In genomic region chr2:25263623-25264285, GRCm38 (mm10) we compare ENCODE assay signal across 8 mouse cellular contexts. TPM values are rescaled to one million over a fixed set of nuclear protein-coding genes. Genes with fewer than 3 reads are reported as not detected.
DNase-seq lines count a peak whose midpoint lies in the region; ATAC-seq and TF ChIP-seq lines count a peak whose summit lies in the region.

No protein-coding gene starts in this region.

- peaks cover 9% of the 10 kb centered on the region; the same call in 1 of the 2 replicates for H3K79me2 ChIP-seq in liver, adult 2 months (ENCODE audit: control insufficient read depth, insufficient read depth, low read length)

- TF ChIP-seq POLR2A in liver, adult 2 months (IDR thresholded peaks at IDR 0.05; ENCODE audit: extremely low read depth, insufficient read depth, low read length), result no peak
- no peak for TF ChIP-seq POLR2A in cortical plate, adult 2 months (IDR thresholded peaks at IDR 0.05; ENCODE audit: extremely low read depth, insufficient read depth, low read length)

- TF ChIP-seq CTCF in liver, adult 2 months (IDR thresholded peaks at IDR 0.05; ENCODE audit: low read depth, low read length), result no peak
- no peak for TF ChIP-seq CTCF in cortical plate, adult 2 months (IDR thresholded peaks at IDR 0.05; ENCODE audit: extremely low read depth, insufficient read depth, low read length)
- TF ChIP-seq CTCF in midbrain, postnatal 0 days (IDR thresholded peaks at IDR 0.05), result no peak

- no peak for DNase-seq in liver, adult 2 months (ENCODE audit: extremely low read depth, low read depth, low spot score)
- no peak for DNase-seq in liver
- no peak for DNase-seq in midbrain, postnatal 0 days (ENCODE audit: low spot score)
- no peak for DNase-seq in right cerebral cortex, adult 18-20 months
- no peak for DNase-seq in embryo, embryonic 9.5 days (ENCODE audit: extremely low spot score)

- 47% methylated on average over 12 of the region's 12 CpGs for WGBS in liver, adult 2 months
- WGBS in hindbrain, embryonic 15.5 days, result 21% methylated on average over 12 of the region's 12 CpGs
- 23% methylated on average over 12 of the region's 12 CpGs for WGBS in midbrain, postnatal 0 days

- H3K9ac ChIP-seq in liver, adult 2 months (ENCODE audit: low read depth, low read length), result peak overlapping the region; percentile 78; the same call in 1 of the 2 replicates
- H3K9ac ChIP-seq in hindbrain, embryonic 15.5 days, result peak overlapping the region; percentile 64
- peak overlapping the region; percentile 65 for H3K9ac ChIP-seq in midbrain, postnatal 0 days (replicated peaks; ENCODE audit: low read length, poor library complexity, severe bottlenecking)

- H3K4me1 ChIP-seq in liver, adult 2 months (ENCODE audit: control insufficient read depth, insufficient read depth, low read length), result peaks cover 17% of the 10 kb centered on the region
- peaks cover 7% of the 10 kb centered on the region for H3K4me1 ChIP-seq in cortical plate, adult 2 months (ENCODE audit: control insufficient read depth, insufficient read depth, low read length)
- H3K4me1 ChIP-seq in hindbrain, embryonic 15.5 days (replicated peaks), result peaks cover 53% of the 10 kb centered on the region
- peaks cover 37% of the 10 kb centered on the region for H3K4me1 ChIP-seq in midbrain, postnatal 0 days (ENCODE audit: insufficient read depth, low read length)

- no peak overlapping the region for H3K27ac ChIP-seq in liver, adult 2 months (replicated peaks; ENCODE audit: insufficient read depth, low read depth, low read length)
- peak overlapping the region; percentile 88 for H3K27ac ChIP-seq in cortical plate, adult 2 months (ENCODE audit: insufficient read depth, low read length)
- H3K27ac ChIP-seq in hindbrain, embryonic 15.5 days (replicated peaks), result peak overlapping the region; percentile 80; the same call in 1 of the 2 replicates
- no peak overlapping the region for H3K27ac ChIP-seq in midbrain, postnatal 0 days (ENCODE audit: low read depth, low read length)

- peak overlapping the region; percentile 94 for H3K4me2 ChIP-seq in hindbrain, embryonic 15.5 days
- peak overlapping the region; percentile 100 for H3K4me2 ChIP-seq in midbrain, postnatal 0 days (ENCODE audit: low read depth, low read length, poor library complexity, severe bottlenecking)

- no peaks in the 10 kb centered on the region for H3K9me3 ChIP-seq in hindbrain, embryonic 15.5 days
- H3K9me3 ChIP-seq in midbrain, postnatal 0 days (ENCODE audit: low read length), result no peaks in the 10 kb centered on the region

- H3K27me3 ChIP-seq in liver, adult 2 months (ENCODE audit: control insufficient read depth, insufficient read depth, low read length), result no peaks in the 10 kb centered on the region
- H3K27me3 ChIP-seq in hindbrain, embryonic 15.5 days, result no peaks in the 10 kb centered on the region
- H3K27me3 ChIP-seq in midbrain, postnatal 0 days (ENCODE audit: insufficient read depth, low read length), result peaks cover 3% of the 10 kb centered on the region; the same call in 1 of the 2 replicates

- ATAC-seq in hindbrain, embryonic 15.5 days (ENCODE audit: low FRiP score, low read depth), result no peak
- no peak for ATAC-seq in midbrain, postnatal 0 days (ENCODE audit: low FRiP score)
- ATAC-seq in monocyte, adult 5-6 weeks (replicated peaks; ENCODE audit: insufficient number of reproducible peaks, low FRiP score, low TSS enrichment, poor library complexity, severe bottlenecking), result no peak

- no peaks in the 10 kb centered on the region for H3K36me3 ChIP-seq in liver, adult 2 months (ENCODE audit: control insufficient read depth, insufficient read depth, low read length)
- no peaks in the 10 kb centered on the region for H3K36me3 ChIP-seq in hindbrain, embryonic 15.5 days
- H3K36me3 ChIP-seq in midbrain, postnatal 0 days (ENCODE audit: insufficient read depth, low read length), result 0 out of 2 replicates have a peak, but pooled peaks cover 7% of the 10 kb centered on the region

- H3K4me3 ChIP-seq in liver, adult 2 months (ENCODE audit: insufficient read depth, low read depth, low read length), result peak overlapping the region; percentile 79; the same call in 1 of the 2 replicates
- H3K4me3 ChIP-seq in cortical plate, adult 2 months (ENCODE audit: insufficient read depth, low read length), result peak overlapping the region; percentile 27
- peak overlapping the region; percentile 74 for H3K4me3 ChIP-seq in hindbrain, embryonic 15.5 days
- peak overlapping the region; percentile 71 for H3K4me3 ChIP-seq in midbrain, postnatal 0 days (ENCODE audit: low read depth, low read length)

RNA-seq across cellular contexts. Expression of gene Tprn, which starts 1.3 kb away (rescaled TPM):
- 0.55 and 2.6 TPM in 2 replicates for total RNA-seq in liver, adult 2 months (2014; rRNA removed)
- polyA plus RNA-seq in liver, adult 2 months (2012; rRNA removed), result 4.2 and 4.3 TPM in 2 replicates
- 14.0 and 22.0 TPM in 2 replicates for polyA plus RNA-seq in cortical plate, adult 2 months (2012; rRNA removed)
- polyA plus RNA-seq in hindbrain, embryonic 15.5 days (2015; fragmentation: Nextera tagmentation; extraction: Ambion mirVana), result 17.1 and 21.5 TPM in 2 replicates
- total RNA-seq in midbrain, postnatal 0 days (2014; rRNA removed), result 23.7 and 45.5 TPM in 2 replicates
- 17.8 and 18.1 TPM in 2 replicates for polyA plus RNA-seq in midbrain, postnatal 0 days (2015; fragmentation: Nextera tagmentation; extraction: Ambion mirVana)
- 7.1 to 9.2 TPM (median 8.4 TPM) in 3 replicates for total RNA-seq in monocyte, adult 5-6 weeks (2017)

RNA-seq across cellular contexts. Expression of gene Ssna1, which starts 8.5 kb away (rescaled TPM):
- 12.7 and 17.6 TPM in 2 replicates for total RNA-seq in liver, adult 2 months (2014; rRNA removed)
- 23.0 and 25.5 TPM in 2 replicates for polyA plus RNA-seq in liver, adult 2 months (2012; rRNA removed)
- polyA plus RNA-seq in cortical plate, adult 2 months (2012; rRNA removed), result 87.9 and 93.2 TPM in 2 replicates
- 171 and 183 TPM in 2 replicates for polyA plus RNA-seq in hindbrain, embryonic 15.5 days (2015; fragmentation: Nextera tagmentation; extraction: Ambion mirVana)
- total RNA-seq in midbrain, postnatal 0 days (2014; rRNA removed), result 71.7 and 83.9 TPM in 2 replicates
- 158 and 172 TPM in 2 replicates for polyA plus RNA-seq in midbrain, postnatal 0 days (2015; fragmentation: Nextera tagmentation; extraction: Ambion mirVana)
- total RNA-seq in monocyte, adult 5-6 weeks (2017), result 31.8 to 50.4 TPM (median 32.4 TPM) in 3 replicates

RNA-seq across cellular contexts. Expression of gene Tmem203, which starts 8.5 kb away (rescaled TPM):
- 13.8 and 14.5 TPM in 2 replicates for total RNA-seq in liver, adult 2 months (2014; rRNA removed)
- 38.5 and 43.7 TPM in 2 replicates for polyA plus RNA-seq in liver, adult 2 months (2012; rRNA removed)
- 33.8 and 36.0 TPM in 2 replicates for polyA plus RNA-seq in cortical plate, adult 2 months (2012; rRNA removed)
- 13.4 and 13.8 TPM in 2 replicates for polyA plus RNA-seq in hindbrain, embryonic 15.5 days (2015; fragmentation: Nextera tagmentation; extraction: Ambion mirVana)
- total RNA-seq in midbrain, postnatal 0 days (2014; rRNA removed), result 34.4 and 47.8 TPM in 2 replicates
- polyA plus RNA-seq in midbrain, postnatal 0 days (2015; fragmentation: Nextera tagmentation; extraction: Ambion mirVana), result 20.0 and 22.7 TPM in 2 replicates
- total RNA-seq in monocyte, adult 5-6 weeks (2017), result 12.2 to 16.8 TPM (median 15.6 TPM) in 3 replicates

RNA-seq across cellular contexts. Expression of gene Anapc2, which starts 8.5 kb away (rescaled TPM):
- total RNA-seq in liver, adult 2 months (2014; rRNA removed), result 24.0 and 24.6 TPM in 2 replicates
- polyA plus RNA-seq in liver, adult 2 months (2012; rRNA removed), result 45.8 and 52.1 TPM in 2 replicates
- polyA plus RNA-seq in cortical plate, adult 2 months (2012; rRNA removed), result 75.7 and 76.5 TPM in 2 replicates
- polyA plus RNA-seq in hindbrain, embryonic 15.5 days (2015; fragmentation: Nextera tagmentation; extraction: Ambion mirVana), result 139 and 143 TPM in 2 replicates
- 35.0 and 39.3 TPM in 2 replicates for total RNA-seq in midbrain, postnatal 0 days (2014; rRNA removed)
- polyA plus RNA-seq in midbrain, postnatal 0 days (2015; fragmentation: Nextera tagmentation; extraction: Ambion mirVana), result 103 and 107 TPM in 2 replicates
- total RNA-seq in monocyte, adult 5-6 weeks (2017), result 42.6 to 64.9 TPM (median 43.8 TPM) in 3 replicates

RNA-seq across cellular contexts. Expression of gene AL732309.1, which starts 17.1 kb away (rescaled TPM):
- 2.2 and 3.4 TPM in 2 replicates for total RNA-seq in liver, adult 2 months (2014; rRNA removed)
- 4.0 and 7.3 TPM in 2 replicates for polyA plus RNA-seq in liver, adult 2 months (2012; rRNA removed)
- 14.0 and 15.5 TPM in 2 replicates for polyA plus RNA-seq in cortical plate, adult 2 months (2012; rRNA removed)
- polyA plus RNA-seq in hindbrain, embryonic 15.5 days (2015; fragmentation: Nextera tagmentation; extraction: Ambion mirVana), result 4.9 and 6.3 TPM in 2 replicates
- total RNA-seq in midbrain, postnatal 0 days (2014; rRNA removed), result 7.3 and 12.3 TPM in 2 replicates
- 2.4 and 3.0 TPM in 2 replicates for polyA plus RNA-seq in midbrain, postnatal 0 days (2015; fragmentation: Nextera tagmentation; extraction: Ambion mirVana)
- total RNA-seq in monocyte, adult 5-6 weeks (2017), result 4.5 to 4.9 TPM in 2 of 3 replicates, not detected in the other

Comparison
In these comparisons a context has a peak if more than half of its experiments do, and no peak if none do; other contexts are left out.
1. H3K27ac ChIP-seq: peak in cortical plate, adult 2 months (single experiment) and hindbrain, embryonic 15.5 days (single experiment); none in liver, adult 2 months (single experiment) and midbrain, postnatal 0 days (single experiment).
2. H3K4me3 ChIP-seq: peak in every context shown above with its lines; median percentile 79 in liver, adult 2 months; 74 in hindbrain, embryonic 15.5 days; 71 in midbrain, postnatal 0 days; 27 in cortical plate, adult 2 months.
3. Peak in every context shown above with its lines, with median percentiles within 50 percentile points of each other: H3K9ac ChIP-seq.